Mouse (Mus musculus) fibroblast of lung, adult 2 months (primary cell): ENCODE measurements around the gene 5830473C10Rik.

Experiments used
- DNase-seq: peaks from one replicate; pipeline ENCODE4 v3.0.0-alpha.2; 2011; ENCODE audit warnings: low read depth

5830473C10Rik gene

GRCm38 (mm10) chr5:90560743-90561142 is at the start of gene 5830473C10Rik:
Gene 5830473C10Rik (plus strand): TSS chr5:90561107.
- DNase-seq = no peak

- DNase-seq = no peak
Observed at GRCm38 (mm10) chr5:90512288-90512955, 48.5 kb upstream of the 5830473C10Rik start.

GRCm38 (mm10) chr5:90515561-90515960 is 45.3 kb upstream of the 5830473C10Rik start:
- DNase-seq = no peak

DNA sequence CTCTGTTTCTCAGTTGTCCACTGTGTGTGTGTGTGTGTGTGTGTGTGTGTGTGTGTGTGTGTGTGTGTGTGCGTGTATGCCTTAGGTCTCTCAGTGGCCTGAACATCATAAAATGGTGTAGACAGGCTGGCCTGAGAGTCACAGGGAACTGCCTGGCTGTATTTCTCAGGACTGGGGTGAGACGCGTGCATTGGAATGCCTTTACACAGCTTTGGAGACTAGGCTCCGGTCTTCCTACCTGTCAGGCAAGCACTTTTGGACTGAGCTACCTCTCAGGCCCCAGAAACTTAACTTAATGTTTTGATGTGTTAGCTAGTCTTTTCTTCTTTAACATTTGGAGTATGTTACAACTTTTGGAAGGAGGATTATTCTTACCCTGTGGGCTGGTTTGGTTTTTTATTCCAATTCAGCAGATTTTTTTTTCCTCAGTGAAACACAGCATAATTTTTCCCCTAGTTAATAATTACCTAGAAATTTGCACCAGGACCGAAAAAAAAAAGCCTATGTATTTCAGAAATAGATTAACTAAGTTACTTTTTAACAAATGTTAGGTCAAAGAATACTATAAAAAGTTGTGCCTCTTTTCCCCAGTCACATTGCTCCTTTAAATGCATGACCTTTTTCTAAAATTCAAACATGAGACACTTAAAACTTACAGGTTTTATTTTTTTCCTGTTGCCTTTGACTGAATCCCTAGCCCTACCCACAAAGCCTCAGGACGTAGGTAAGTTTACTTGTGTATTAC is 42.4 kb upstream of the 5830473C10Rik start, which contains the start of gene Afm:
Afm (plus strand) TSS at position 577 of the 745 bp plus-strand sequence.
- no peak for DNase-seq

DNA sequence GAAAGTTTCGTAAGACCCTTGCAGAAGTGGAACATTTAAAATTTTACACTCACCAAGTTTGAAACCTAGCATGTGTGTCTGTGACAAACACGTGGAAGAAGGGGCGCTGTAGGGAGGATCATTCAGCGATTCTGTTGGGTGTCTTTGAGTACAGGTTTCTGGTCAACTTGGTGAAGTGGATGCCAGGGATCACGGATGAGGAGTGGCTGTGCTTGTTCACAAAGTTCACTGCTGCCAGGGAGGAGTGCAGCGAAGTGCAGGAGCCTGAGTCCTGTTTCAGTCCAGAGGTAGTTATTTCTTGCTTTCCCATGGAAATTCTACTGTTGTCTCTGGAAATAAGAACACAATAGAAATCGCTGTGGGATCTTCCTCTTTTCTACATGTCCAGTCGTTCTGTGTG is 9.7 kb upstream of the 5830473C10Rik start:
- no peak for DNase-seq

DNA sequence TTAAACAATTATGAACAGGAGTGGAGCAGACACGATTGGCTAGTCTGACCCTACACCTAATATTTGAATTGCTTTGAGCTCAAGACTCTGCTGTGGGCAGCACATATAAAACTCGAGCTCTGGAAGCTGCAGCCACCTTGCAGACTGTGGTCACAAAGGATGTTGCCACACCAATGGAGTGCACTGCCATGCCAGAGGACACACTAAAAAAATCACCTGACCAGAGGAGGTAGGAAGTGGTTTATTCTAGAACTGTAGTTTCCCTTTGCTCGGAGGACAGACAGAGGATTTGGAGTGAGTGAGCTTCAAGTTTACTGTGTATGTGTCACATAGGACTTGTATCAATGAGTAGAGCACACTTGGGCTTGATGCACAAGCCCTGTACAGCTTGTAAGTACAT is 4.9 kb upstream of the 5830473C10Rik start:
- DNase-seq = no peak

GRCm38 (mm10) chr5:90561721-90562275 is 891 bp downstream of the 5830473C10Rik start:
- DNase-seq = no peak

DNA sequence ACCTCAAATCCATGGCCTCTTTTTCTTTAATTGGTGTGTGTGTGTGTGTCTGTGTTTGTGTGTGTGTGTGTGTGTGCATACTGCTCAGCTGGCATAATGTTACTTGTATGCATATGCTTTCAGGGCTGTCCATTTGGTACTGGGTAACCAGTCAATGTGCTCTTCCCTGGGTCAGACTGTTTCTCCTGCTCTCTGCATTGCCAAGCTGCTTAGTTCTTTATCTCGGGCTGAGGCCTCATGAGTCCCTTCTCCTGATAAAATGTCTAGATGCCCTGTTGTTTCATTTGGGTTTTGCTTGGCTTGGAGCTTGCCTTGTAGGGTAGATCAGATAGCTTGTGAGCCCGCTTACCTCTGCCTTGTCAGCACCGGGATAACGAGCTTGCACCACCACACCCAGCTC is 2.0 kb downstream of the 5830473C10Rik start:
- no peak for DNase-seq

DNA sequence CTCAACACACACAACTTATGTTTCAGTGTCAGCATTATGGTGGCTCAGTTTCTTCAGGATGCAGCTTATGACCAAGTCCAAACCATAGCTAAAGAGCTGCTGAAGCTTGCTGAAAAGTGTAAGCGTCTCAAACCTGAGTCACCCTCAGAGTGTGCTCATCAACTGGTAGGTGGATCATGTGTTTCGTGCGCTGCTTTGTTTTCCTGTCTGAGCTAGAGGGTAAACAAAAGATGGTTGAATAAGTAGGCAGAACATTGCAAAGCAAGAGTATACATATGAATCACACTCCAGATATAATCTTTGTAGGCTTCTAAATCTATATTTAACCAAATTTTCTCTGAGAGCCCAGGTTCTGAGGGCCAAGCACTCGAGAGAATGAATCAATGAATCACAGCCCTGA is 3.3 kb downstream of the 5830473C10Rik start:
- DNase-seq = no peak

DNA sequence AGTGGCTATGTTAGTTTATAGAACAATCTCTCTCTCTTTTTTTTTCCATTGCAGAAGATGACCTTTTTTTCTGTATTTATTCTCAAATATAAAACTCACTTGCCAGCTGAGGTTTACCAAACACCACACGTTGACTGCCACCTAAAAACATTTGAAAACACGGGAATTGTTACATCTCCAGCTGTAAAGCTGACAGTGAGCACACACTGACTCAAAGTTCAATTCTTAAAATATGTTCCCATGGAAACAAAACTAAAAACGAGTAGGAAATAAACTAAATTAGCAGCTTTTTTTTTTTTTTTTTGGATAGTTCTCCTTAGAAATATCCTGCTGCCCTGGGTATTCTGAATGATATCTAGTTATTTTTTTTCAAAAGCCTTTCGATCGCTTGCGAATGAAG is 4.3 kb downstream of the 5830473C10Rik start:
- DNase-seq = no peak

DNA sequence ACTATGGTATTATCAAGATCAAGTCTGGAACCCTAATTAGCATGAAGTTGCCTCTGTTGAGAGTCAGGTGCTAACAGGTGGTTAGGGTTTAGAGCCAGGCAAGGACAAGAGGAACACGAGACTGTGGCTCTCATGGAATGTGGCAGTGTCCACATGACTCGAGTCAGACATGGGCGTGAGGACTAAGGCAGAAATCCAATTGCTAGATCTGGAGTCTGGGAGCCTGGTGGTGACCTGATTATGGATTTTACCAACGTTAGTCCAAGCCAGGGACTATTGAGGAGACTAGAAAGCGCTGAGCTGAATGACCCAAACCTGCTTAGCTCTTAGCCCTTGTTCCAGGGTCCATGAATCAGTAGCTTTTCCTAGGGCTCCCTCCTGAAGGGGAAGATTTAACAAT is 6.9 kb downstream of the 5830473C10Rik start:
- DNase-seq = no peak

GRCm38 (mm10) chr5:90568338-90568737 is 7.4 kb downstream of the 5830473C10Rik start:
- DNase-seq = no peak

DNA sequence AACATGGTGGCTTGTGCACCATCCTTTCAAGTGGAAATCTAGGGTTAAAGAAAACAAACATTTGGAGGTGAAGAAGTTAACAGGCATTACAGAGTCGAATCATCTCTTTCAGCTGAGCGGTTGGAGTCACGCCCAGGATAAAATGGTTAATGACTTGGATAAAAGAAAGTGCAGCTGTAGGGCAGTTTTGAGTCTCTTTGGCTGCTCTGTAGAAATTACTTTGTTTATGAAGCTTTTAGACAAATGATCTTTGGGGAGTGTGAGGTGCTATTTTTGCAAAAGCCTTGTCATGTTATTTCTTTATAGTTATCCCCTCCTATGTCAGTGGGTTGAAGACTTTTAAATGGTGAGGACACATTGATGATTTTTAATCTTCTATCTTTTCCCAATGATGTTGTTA is 10.3 kb downstream of the 5830473C10Rik start:
- DNase-seq = no peak

GRCm38 (mm10) chr5:90577751-90578150 is 16.8 kb downstream of the 5830473C10Rik start:
- DNase-seq = no peak

GRCm38 (mm10) chr5:90579556-90579955 is 18.6 kb downstream of the 5830473C10Rik start:
- no peak for DNase-seq

- DNase-seq = no peak
Observed at GRCm38 (mm10) chr5:90582179-90582578, 21.3 kb downstream of the 5830473C10Rik start.

GRCm38 (mm10) chr5:90584799-90585198 is 23.9 kb downstream of the 5830473C10Rik start:
- DNase-seq = no peak

GRCm38 (mm10) chr5:90586511-90586910 is 25.6 kb downstream of the 5830473C10Rik start:
- no peak for DNase-seq

DNA sequence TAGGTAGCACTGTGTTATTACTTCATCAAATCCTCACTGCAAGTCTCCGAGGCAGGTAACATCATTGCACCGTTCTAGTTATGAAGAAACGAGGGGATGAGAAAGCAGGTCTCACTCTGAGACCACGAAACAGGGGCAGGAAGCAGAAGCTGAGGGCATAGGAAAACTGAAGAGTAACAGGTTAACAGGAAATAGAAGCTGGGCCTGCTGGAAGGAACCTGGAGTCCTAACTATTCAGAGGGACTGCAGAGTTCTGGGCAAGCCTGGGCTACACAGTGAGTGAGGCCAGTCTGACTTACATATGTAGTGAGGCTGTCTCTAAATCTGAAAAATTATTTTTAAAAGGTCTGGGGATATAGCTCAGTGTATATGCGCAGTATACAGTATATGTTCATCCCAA is 27.2 kb downstream of the 5830473C10Rik start:
- no peak for DNase-seq

DNA sequence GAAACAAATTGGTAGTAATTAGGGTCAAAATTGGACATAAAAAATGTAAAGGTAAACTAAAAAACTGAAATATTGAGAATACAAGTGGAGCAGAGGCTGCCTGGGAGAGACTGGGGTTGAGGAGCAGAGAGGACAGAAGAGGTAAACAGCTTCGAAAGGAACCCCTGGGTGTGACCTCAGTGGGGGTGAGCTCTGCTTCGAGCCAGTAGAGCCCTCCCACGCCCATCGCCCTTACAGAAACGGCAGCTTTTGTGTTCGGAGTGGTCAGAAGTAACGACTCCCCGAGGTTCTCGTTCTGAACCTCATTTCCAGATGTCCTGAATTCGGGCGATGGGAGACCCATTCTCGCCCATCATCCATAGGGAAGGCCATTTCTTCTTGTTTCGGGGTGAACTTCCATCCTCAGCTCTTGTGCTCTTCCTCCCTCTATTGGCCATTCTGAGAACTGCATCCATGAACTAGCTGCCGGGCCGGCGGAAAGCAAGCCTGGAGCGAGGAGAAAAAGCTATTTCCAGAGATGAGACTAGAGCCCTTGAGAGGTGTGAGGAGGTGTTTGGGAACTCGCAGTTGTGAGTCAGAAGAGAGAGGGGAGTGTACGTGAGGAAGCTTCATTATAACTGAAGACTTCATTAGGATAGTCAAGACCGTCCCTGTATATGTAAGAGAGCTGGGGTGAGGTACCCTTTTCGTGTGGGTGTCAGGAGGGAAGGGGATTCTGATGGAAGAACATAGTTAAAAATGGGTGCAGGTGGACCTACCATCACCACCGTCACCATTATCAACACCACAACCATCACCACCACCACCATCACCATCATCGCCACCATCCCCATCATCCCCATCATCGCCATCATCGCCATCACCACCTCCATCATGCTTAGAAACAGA is 28.0 kb downstream of the 5830473C10Rik start:
- peak; percentile 49 for DNase-seq

- DNase-seq = no peak
Observed at GRCm38 (mm10) chr5:90590676-90591075, 29.8 kb downstream of the 5830473C10Rik start.

DNA sequence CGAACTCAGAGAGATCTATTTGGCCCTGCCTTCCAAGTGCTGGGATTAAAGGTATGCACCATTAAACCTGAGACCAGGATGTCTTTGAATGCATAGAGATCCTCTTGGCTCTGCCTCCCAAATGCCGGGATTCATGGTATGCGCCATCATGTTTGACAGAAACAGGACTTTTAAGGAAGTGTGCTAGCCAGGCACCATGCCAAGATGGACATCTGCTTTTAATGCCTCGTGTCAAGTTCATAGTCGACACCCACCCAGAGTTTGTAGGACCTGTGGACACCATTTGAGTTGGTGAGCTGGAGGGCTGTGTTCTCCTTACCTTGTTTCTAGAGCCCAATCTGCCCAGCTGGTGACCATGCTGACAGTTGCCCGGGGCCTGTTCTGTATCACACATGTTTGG is 31.0 kb downstream of the 5830473C10Rik start:
- no peak for DNase-seq
